Mouse (Mus musculus): ENCODE measurements at regions not wholly inside any gene's neighbourhood (a gene's known extent, or its start where the extent isn't known, plus 50 kb on each side); places are given as distances from the start of the nearest gene placed in this dataset.

- no peak for DNase-seq
Observed at GRCm38 (mm10) chr13:119275500-119275899, 152.9 kb upstream of the Paip1 start.

- no peak for DNase-seq
Observed at GRCm38 (mm10) chr13:119277308-119277948, 151.0 kb upstream of the Paip1 start.

GRCm38 (mm10) chr13:119279449-119279848 is 149.0 kb upstream of the Paip1 start:
- no peak for DNase-seq

- no peak for DNase-seq
Observed at GRCm38 (mm10) chr13:119280622-119281021, 147.8 kb upstream of the Paip1 start.

GRCm38 (mm10) chr13:119283448-119283847 is 145.0 kb upstream of the Paip1 start:
- DNase-seq: peak; percentile 62

GRCm38 (mm10) chr13:119309238-119309637 is 119.2 kb upstream of the Paip1 start:
- no peak for DNase-seq

- DNase-seq: no peak
Observed at GRCm38 (mm10) chr13:119310013-119310412, 118.4 kb upstream of the Paip1 start.

GRCm38 (mm10) chr13:119314356-119314755 is 114.0 kb upstream of the Paip1 start:
- no peak for DNase-seq

- DNase-seq: no peak
Observed at GRCm38 (mm10) chr13:119318358-119318757, 110.0 kb upstream of the Paip1 start.

GRCm38 (mm10) chr13:119325510-119325909 is 102.9 kb upstream of the Paip1 start:
- DNase-seq: no peak

- no peak for DNase-seq
Observed at GRCm38 (mm10) chr13:119326877-119327625, 101.3 kb upstream of the Paip1 start.

- DNase-seq: no peak
Observed at GRCm38 (mm10) chr13:119328731-119329130, 99.7 kb upstream of the Paip1 start.

GRCm38 (mm10) chr13:119331815-119332214 is 96.6 kb upstream of the Paip1 start:
- DNase-seq: no peak

- no peak for DNase-seq
Observed at GRCm38 (mm10) chr13:119333915-119334314, 94.5 kb upstream of the Paip1 start.

GRCm38 (mm10) chr13:119337861-119338260 is 90.5 kb upstream of the Paip1 start:
- no peak for DNase-seq

GRCm38 (mm10) chr13:119339016-119339415 is 89.4 kb upstream of the Paip1 start:
- DNase-seq: no peak

- no peak for DNase-seq
Observed at GRCm38 (mm10) chr13:119339762-119340161, 88.6 kb upstream of the Paip1 start.

- DNase-seq: peak; percentile 54
Observed at GRCm38 (mm10) chr13:119341833-119342232, 86.6 kb upstream of the Paip1 start.

GRCm38 (mm10) chr13:119342761-119343160 is 85.6 kb upstream of the Paip1 start:
- DNase-seq: no peak

GRCm38 (mm10) chr13:119347988-119348387 is 80.4 kb upstream of the Paip1 start:
- DNase-seq: no peak

GRCm38 (mm10) chr13:119351346-119351745 is 77.1 kb upstream of the Paip1 start:
- peak; percentile 6 for DNase-seq

- no peak for DNase-seq
Observed at GRCm38 (mm10) chr13:119358696-119359095, 69.7 kb upstream of the Paip1 start.

GRCm38 (mm10) chr13:119363379-119363778 is 65.0 kb upstream of the Paip1 start:
- DNase-seq: peak; percentile 76

- no peak for DNase-seq
Observed at GRCm38 (mm10) chr13:119364160-119364559, 64.2 kb upstream of the Paip1 start.

- no peak for DNase-seq
Observed at GRCm38 (mm10) chr13:119367544-119367943, 60.9 kb upstream of the Paip1 start.
